Mouse (Mus musculus): ENCODE measurements around the gene 1520401A03Rik. TPM values are rescaled to one million over a fixed set of nuclear protein-coding genes. Genes with fewer than 3 reads are reported as not detected.

The 1520401A03Rik gene
- polyA plus RNA-seq, 1 experiment = 0.22 TPM

DNA sequence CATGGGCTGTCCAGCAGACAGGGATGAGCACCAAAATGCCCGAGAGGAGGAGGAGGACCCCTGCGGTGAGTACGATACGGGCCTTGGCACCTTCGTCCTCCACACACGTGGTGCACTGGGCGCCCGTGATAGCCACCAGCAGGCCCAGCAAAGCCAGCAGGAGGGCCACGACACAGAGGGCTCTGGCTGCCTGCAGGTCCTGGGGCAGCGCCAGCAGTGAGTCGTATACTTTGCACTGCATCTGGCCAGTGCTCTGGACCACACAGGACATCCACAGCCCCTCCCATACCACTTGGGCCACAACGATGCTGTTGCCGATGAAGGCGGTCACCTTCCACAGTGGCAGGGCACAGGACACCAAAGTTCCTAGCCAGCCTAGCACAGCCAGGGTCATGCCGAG, 39.4 kb downstream of the 1520401A03Rik start:
- Histone ChIP-seq H3K9me3 (0 out of 2 replicates have a peak, but pooled peaks cover 3% of the 10 kb centered on the region), H3K27me3 (replicated peaks) (peaks cover 65% of the 10 kb centered on the region), H3K36me3 (replicated peaks; ENCODE audit: low read length) (no peaks in the 10 kb centered on the region), H3K4me1 (peaks cover 27% of the 10 kb centered on the region), H3K4me3 (replicated peaks) (peak overlapping the region; percentile 30)
- TF ChIP-seq GATA1 (IDR thresholded peaks at IDR 0.05; ENCODE audit: borderline replicate concordance, low read length) (no peak), FLI1 (IDR thresholded peaks at IDR 0.05; ENCODE audit: low read length) (no peak)

DNA sequence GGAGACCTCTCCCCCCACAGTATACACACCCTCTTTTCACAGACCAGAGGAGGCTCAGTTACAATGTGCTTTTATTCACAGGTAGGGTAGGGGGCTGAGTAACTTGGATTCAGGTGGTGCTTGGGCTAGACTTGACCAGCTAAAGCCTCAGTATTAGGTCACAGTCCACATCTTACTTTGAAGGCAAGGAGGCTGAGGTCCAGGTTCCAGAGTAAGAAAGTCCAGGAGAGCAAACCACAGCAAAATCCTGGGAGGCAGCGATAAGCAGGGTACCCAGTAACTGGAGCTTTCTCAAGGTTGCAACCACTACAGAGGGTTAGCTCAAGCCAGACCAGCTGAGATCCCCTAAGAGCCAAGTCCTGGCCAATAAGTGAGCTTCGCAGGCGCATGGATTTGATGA, 40.1 kb downstream of the 1520401A03Rik start:
- H3K4me3 ChIP-seq (replicated peaks) = no peak overlapping the region
- TF ChIP-seq GATA1 (IDR thresholded peaks at IDR 0.05; ENCODE audit: borderline replicate concordance, low read length) = no peak
- no peak for TF ChIP-seq FLI1 (IDR thresholded peaks at IDR 0.05; ENCODE audit: low read length)
- H3K27me3 ChIP-seq (replicated peaks) = peaks cover 65% of the 10 kb centered on the region
- H3K4me1 ChIP-seq = peaks cover 31% of the 10 kb centered on the region
- H3K9me3 ChIP-seq = 0 out of 2 replicates have a peak, but pooled peaks cover 3% of the 10 kb centered on the region
- no peaks in the 10 kb centered on the region for H3K36me3 ChIP-seq (replicated peaks; ENCODE audit: low read length)

DNA sequence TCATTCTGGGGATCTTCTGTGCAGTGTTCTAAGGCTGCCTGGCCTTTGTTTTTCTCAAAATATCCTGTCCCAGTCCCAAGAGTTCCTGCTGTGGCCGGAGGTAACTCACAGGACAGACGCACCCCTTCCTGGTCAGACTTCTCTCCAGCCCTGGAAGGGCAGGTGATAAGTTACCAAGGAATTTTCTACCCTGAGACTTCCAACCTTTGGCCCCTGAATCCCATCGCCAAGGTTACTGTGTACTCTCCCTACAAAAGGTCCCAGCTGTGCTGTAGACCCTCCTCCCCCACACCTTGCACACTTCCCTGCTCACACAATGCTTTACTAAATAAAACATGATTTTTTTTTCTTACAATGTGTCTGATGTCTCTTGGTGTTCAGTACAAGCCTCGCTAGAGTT, 40.5 kb downstream of the 1520401A03Rik start:
- H3K4me1 ChIP-seq = peaks cover 35% of the 10 kb centered on the region
- H3K27me3 ChIP-seq (replicated peaks) = peaks cover 65% of the 10 kb centered on the region
- 0 out of 2 replicates have a peak, but pooled peaks cover 3% of the 10 kb centered on the region for H3K9me3 ChIP-seq
- H3K36me3 ChIP-seq (replicated peaks; ENCODE audit: low read length) = no peaks in the 10 kb centered on the region
- no peak for TF ChIP-seq FLI1 (IDR thresholded peaks at IDR 0.05; ENCODE audit: low read length)
- no peak for TF ChIP-seq GATA1 (IDR thresholded peaks at IDR 0.05; ENCODE audit: borderline replicate concordance, low read length)
- no peak overlapping the region for H3K4me3 ChIP-seq (replicated peaks)

DNA sequence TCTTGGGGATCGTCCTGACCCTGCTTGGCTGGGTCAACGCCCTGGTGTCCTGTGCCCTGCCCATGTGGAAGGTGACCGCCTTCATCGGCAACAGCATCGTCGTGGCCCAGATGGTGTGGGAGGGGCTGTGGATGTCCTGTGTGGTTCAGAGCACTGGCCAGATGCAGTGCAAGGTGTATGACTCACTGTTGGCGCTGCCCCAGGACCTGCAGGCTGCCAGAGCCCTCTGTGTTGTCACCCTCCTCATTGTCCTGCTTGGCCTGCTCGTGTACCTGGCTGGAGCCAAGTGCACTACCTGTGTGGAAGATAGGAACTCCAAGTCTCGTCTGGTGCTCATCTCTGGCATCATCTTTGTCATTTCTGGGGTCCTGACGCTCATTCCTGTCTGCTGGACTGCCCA, 41.5 kb downstream of the 1520401A03Rik start:
- peaks cover 71% of the 10 kb centered on the region for H3K27me3 ChIP-seq (replicated peaks)
- H3K4me1 ChIP-seq = peaks cover 45% of the 10 kb centered on the region

DNA sequence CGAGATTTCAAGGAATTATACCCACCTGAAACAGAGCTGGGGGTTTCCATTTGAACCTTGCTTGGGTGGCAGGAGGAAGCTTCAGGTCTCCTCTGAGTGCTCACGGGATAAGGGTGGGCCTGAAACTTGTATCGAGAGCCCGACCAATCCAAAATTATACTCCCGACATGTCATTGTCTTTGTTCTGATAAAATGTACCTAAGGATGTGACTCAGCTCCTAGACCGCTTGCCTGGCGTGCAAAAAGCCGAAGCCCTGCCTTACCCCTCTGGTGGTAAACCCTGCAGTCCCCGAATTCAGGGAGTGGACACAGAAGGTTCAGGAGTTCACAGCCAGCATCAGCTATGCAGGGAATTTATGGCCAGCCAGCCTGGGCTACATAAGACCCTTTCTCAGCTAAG, 42.2 kb downstream of the 1520401A03Rik start:
- Histone ChIP-seq H3K9me3 (0 out of 2 replicates have a peak, but pooled peaks cover 3% of the 10 kb centered on the region), H3K4me1 (peaks cover 53% of the 10 kb centered on the region), H3K36me3 (replicated peaks; ENCODE audit: low read length) (no peaks in the 10 kb centered on the region), H3K27me3 (replicated peaks) (peaks cover 70% of the 10 kb centered on the region), H3K4me3 (replicated peaks) (no peak overlapping the region)
- TF ChIP-seq FLI1 (IDR thresholded peaks at IDR 0.05; ENCODE audit: low read length) = no peak
- no peak for TF ChIP-seq GATA1 (IDR thresholded peaks at IDR 0.05; ENCODE audit: borderline replicate concordance, low read length)

More for the DNA sequence above, 41.5 kb downstream of the 1520401A03Rik start:
- Histone ChIP-seq H3K36me3 (replicated peaks; ENCODE audit: low read length) (no peaks in the 10 kb centered on the region), H3K9me3 (0 out of 2 replicates have a peak, but pooled peaks cover 3% of the 10 kb centered on the region), H3K4me3 (replicated peaks) (no peak overlapping the region)
- no peak for TF ChIP-seq FLI1 (IDR thresholded peaks at IDR 0.05; ENCODE audit: low read length)
- no peak for TF ChIP-seq GATA1 (IDR thresholded peaks at IDR 0.05; ENCODE audit: borderline replicate concordance, low read length)

DNA sequence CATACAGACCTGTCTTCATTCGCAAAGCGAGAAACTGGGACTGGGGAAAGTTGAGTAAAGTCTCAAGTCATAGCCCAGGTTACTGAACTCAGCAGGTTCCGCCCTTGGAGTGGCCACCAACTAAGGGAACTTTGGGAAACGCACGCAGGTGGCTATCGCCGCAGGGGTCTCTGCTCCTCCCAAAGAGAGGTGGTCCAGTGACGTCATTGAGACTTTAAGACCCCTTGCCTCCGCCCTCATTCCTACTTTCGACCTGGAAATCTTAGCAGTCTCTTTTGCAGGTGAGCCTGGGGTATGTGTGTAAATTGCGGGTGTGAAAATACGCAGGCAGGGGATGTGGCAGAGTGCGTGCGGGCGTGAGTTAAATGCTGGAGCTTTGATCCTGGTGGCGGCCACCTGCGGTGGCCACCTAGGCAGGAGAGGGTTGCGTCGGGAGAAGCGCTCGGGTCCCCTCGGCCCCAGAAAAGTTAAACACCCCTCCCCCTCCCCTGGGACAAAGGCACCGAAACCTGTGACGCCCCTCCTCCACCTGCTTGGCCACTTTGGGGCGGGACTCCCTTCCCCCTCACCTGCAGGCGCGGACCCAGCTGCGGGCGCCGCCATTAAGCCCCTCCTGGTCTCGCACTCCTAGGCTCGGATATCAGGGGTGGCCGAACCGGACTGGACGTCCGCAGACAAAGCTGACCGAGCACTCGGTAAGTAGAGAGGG, 43.3 kb downstream of the 1520401A03Rik start, which contains the start of gene Cldn6:
TSS of gene Cldn6 (plus strand) at position 123 of the 709 bp plus-strand sequence.
- TF ChIP-seq FLI1 (IDR thresholded peaks at IDR 0.05; ENCODE audit: low read length) = no peak
- TF ChIP-seq GATA1 (IDR thresholded peaks at IDR 0.05; ENCODE audit: borderline replicate concordance, low read length) = no peak
- Histone ChIP-seq H3K27me3 (replicated peaks) (peaks cover 64% of the 10 kb centered on the region), H3K4me1 (peaks cover 63% of the 10 kb centered on the region), H3K9me3 (0 out of 2 replicates have a peak, but pooled peaks cover 3% of the 10 kb centered on the region), H3K4me3 (replicated peaks) (no peak within 1 kb of the TSS), H3K36me3 (replicated peaks; ENCODE audit: low read length) (no peaks in the 10 kb centered on the region)

DNA sequence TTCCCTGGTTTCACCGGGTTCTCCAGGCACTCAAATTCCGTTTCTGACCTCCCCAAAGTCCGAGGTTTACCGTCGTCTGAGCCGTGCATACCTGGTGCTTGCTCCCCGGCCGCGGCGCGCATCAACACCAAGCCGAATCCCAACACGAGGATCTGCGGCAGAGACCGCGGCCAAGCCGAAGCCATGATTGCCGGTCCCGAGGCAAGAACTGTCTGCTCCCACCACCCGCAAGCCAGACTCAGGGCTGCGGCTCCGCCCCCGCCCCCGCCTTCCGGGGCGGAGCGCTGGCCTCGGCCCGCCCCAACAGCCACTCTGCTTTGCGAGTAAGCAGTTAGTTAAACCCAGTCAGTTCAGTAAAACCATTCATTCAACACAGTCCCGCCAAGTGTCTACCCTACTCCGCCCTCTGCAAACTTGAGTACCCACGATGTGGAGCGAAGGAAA, 45.3 kb downstream of the 1520401A03Rik start, which contains the start of gene Tnfrsf12a:
TSS of gene Tnfrsf12a (minus strand) at position 233 of the 444 bp plus-strand sequence.
- Histone ChIP-seq H3K27me3 (replicated peaks) (peaks cover 44% of the 10 kb centered on the region), H3K9me3 (0 out of 2 replicates have a peak, but pooled peaks cover 3% of the 10 kb centered on the region), H3K36me3 (replicated peaks; ENCODE audit: low read length) (no peaks in the 10 kb centered on the region), H3K4me3 (replicated peaks) (peak within 1 kb of the TSS; percentile 93), H3K4me1 (peaks cover 72% of the 10 kb centered on the region)
- no peak for TF ChIP-seq FLI1 (IDR thresholded peaks at IDR 0.05; ENCODE audit: low read length)
- TF ChIP-seq GATA1 (IDR thresholded peaks at IDR 0.05; ENCODE audit: borderline replicate concordance, low read length) = no peak

DNA sequence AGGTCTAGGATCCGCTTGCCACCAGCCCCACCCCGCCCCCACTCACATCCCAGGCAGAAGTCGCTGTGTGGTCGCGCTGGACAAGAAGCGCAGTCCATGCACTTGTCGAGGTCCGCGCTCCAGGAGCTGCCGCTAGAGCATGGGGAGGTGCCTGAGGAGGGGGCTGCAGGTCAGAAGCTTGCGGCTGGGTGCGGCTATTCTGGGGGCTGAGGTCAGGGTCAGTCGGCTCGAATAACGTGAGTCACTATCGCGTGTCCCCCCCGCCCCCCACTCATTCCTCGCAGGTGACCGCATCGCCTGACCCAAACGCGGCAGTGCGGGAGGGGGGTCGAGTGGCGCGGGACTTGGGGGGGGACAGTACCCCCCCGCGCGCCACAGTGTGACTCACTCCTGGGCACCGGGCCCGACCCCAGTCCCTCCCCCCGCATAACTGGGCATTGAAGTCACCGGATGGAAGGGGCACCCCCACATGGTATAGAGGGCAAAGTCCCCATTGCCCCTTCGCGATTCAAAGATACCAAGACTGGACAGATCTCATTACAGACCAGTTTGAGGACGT, 46.0 kb downstream of the 1520401A03Rik start:
- no peaks in the 10 kb centered on the region for H3K36me3 ChIP-seq (replicated peaks; ENCODE audit: low read length)
- TF ChIP-seq GATA1 (IDR thresholded peaks at IDR 0.05; ENCODE audit: borderline replicate concordance, low read length) = no peak
- no peak for TF ChIP-seq FLI1 (IDR thresholded peaks at IDR 0.05; ENCODE audit: low read length)
- 0 out of 2 replicates have a peak, but pooled peaks cover 3% of the 10 kb centered on the region for H3K9me3 ChIP-seq
- H3K4me3 ChIP-seq (replicated peaks) = peak overlapping the region; percentile 93
- peaks cover 37% of the 10 kb centered on the region for H3K27me3 ChIP-seq (replicated peaks)
- H3K4me1 ChIP-seq = peaks cover 79% of the 10 kb centered on the region

DNA sequence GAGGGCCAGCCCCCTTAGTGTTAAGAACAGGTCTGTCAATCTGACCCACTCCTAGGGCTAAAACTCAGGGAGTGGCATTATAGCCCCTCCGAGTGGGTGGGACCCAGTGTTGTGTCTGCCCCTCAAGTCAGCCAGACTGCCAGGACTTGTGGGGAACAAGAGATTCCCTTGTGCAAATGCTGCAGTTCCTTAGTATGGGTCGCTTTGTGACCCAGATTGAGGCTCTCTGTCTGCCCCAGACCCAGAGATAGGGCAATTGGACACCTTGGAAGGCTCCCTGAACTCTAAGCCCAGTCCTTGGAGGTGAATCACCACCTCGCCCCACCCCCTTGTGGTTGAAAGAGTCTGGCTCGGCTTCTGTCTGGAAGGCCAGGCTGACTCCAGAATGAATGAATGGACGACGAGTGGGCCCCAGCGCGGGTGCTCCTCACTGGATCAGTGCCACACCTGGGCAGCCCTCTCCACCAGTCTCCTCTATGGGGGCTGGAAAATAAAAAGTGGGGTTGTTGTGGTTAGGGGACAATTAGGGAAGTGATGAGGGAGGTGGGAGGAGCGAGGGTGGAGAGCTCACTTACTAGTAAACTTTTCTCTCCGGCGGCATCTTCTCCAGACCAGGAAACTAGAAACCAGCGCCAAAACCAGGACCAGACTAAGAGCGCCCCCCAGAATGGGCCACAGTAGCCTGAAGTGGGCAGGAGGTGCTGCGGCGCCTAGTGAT, 46.9 kb downstream of the 1520401A03Rik start:
- Histone ChIP-seq H3K9me3 (0 out of 2 replicates have a peak, but pooled peaks cover 3% of the 10 kb centered on the region), H3K4me3 (replicated peaks) (peak overlapping the region; percentile 93), H3K4me1 (peaks cover 78% of the 10 kb centered on the region), H3K27me3 (replicated peaks) (peaks cover 28% of the 10 kb centered on the region), H3K36me3 (replicated peaks; ENCODE audit: low read length) (no peaks in the 10 kb centered on the region)
- TF ChIP-seq GATA1 (IDR thresholded peaks at IDR 0.05; ENCODE audit: borderline replicate concordance, low read length) (no peak), FLI1 (IDR thresholded peaks at IDR 0.05; ENCODE audit: low read length) (no peak)

Measured in megakaryocyte, embryonic 14.5 days (primary cell).